Mouse (Mus musculus) E14TG2a.4 (cell line): ENCODE measurements at regions not wholly inside any gene's neighbourhood (a gene's known extent, or its start where the extent isn't known, plus 50 kb on each side); places are given as distances from the start of the nearest gene placed in this dataset.
A peak's percentile ranks its signal among the peaks of the same experiment; 100 is the strongest.

ENCODE experiments used
- CTCF ChIP-seq: conservative IDR thresholded peaks from 2 replicates; pipeline ENCODE4 v1.5.1; 2014; ENCODE audit warnings: low read length
- NANOG ChIP-seq: IDR thresholded peaks from 2 replicates; pipeline ENCODE4 v1.6.1; 2014; ENCODE audit warnings: borderline replicate concordance, low read length, mixed read lengths

- TF ChIP-seq CTCF (peak; percentile 28), NANOG (no peak)
Observed at GRCm38 (mm10) chr19:30295263-30295704, 62.5 kb downstream of the Mbl2 start.
